Mouse (Mus musculus) MEL-GATA-1-ER (cell line): ENCODE measurements at regions not wholly inside any gene's neighbourhood (a gene's known extent, or its start where the extent isn't known, plus 50 kb on each side); places are given as distances from the start of the nearest gene placed in this dataset.

ENCODE experiments used
- DNase-seq: peaks from one replicate; pipeline ENCODE4 v3.0.0-alpha.2; 2012; ENCODE audit warnings: low read depth; ENCODE audit errors: extremely low read depth

GRCm38 (mm10) chr11:24679581-24679980 is 601.7 kb downstream of the Bcl11a start:
- no peak for DNase-seq

GRCm38 (mm10) chr11:24682423-24682822 is 604.6 kb downstream of the Bcl11a start:
- DNase-seq = no peak

- DNase-seq = no peak
Observed at GRCm38 (mm10) chr11:24685545-24686467, 608.0 kb downstream of the Bcl11a start.

DNA sequence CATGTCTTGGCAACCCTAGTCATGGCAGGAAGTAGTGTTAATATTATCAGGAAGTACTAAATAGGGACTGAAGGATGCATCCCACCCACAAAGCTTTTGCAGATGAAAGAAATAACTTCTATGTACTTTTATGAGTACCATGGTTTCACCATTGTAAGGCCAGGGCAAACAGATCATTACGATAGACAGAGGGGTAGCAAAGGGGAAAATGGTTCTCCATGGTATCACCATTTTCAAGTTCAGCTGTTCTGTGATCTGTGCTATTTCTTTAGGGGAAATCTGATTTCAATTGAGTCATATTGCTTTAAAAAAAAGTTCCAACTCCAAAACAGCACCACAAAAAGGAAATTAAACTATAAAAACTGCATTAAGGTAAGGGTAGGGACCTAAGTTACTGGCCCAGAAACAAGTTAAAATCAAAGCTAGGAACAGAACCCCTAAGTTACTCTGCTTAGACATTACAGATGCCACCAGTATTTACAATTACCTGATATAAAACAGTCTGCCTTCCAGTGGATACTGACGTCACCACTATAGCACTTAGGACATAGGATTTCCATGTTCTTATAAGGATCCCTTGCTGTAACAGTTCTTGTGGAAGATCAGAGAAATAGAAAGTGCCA is 610.4 kb downstream of the Bcl11a start:
- no peak for DNase-seq

- DNase-seq = no peak
Observed at GRCm38 (mm10) chr11:24689807-24690333, 612.0 kb downstream of the Bcl11a start.

DNA sequence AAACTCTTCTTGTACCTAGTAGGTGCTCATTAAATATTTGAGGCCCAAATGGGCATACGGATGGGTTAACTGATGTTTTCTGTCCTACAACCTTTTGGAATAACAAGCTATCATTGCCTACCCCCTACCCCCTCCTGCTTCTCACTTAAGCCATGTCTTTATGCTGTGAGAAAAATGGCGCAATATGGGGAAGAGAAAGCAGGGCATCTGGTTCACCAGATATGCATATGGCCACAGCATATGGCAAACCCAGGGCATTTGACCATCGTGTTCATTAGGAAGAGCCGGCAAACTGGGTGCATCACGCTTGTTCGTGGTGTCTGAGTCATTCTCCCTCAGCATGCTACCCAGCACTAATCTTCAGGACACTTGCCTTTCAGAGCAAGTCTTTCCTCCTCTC is 616.1 kb downstream of the Bcl11a start:
- DNase-seq = no peak

DNA sequence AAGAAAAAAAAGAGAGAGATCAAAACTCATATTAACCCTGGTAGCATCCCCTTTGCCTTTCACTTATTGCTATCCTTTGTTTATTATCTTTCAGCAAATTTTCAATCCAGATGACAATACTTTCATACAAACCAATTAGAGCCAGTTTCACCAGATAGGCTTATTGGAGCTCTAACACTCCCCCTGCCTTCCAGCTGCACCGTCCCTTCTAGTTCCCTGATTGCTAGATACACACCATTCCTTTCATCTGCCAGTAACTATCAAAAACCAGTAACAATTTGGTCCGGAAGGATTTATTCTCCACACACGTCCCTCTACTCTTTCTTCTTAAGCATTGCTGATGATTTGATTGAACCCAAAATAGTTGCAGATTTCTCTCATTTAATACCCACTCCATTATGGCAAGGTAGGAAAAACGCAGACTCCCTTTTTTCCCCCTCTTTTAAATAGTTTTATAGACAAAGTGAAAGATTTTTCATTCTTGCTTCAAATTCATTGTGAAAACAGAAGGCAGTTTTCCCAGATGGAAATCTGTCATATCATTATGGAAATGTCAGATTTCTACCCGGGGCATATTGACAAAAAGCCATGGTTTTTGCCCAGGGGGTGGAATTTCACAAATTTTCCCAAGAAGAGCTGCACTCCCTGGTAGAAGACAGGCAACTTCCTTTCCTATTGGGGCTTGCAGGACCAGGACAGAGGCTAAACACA is 617.3 kb downstream of the Bcl11a start:
- no peak for DNase-seq

- no peak for DNase-seq
Observed at GRCm38 (mm10) chr11:24696561-24696960, 618.7 kb downstream of the Bcl11a start.

DNA sequence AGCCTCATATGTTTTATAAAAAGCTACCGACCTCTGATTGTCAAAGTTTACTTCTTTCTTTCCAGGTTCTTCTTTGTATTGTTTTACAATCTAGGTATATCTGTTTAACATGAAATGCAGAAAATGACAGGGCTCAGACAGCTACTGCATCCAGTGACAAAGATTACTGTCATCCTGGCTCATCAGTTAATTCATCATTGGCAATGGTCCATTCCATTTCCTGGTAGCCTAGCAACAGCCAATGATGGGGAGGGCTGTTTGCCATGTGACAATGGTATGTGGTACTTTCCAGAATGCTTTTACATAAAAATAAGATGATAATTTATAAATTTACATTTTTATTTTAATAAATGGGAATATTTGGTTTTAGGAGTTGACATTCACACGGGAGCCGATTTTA is 630.9 kb downstream of the Bcl11a start:
- DNase-seq = no peak

GRCm38 (mm10) chr11:24716539-24717287 is 638.9 kb downstream of the Bcl11a start:
- no peak for DNase-seq

GRCm38 (mm10) chr11:24724259-24724937 is 646.5 kb downstream of the Bcl11a start:
- no peak for DNase-seq

DNA sequence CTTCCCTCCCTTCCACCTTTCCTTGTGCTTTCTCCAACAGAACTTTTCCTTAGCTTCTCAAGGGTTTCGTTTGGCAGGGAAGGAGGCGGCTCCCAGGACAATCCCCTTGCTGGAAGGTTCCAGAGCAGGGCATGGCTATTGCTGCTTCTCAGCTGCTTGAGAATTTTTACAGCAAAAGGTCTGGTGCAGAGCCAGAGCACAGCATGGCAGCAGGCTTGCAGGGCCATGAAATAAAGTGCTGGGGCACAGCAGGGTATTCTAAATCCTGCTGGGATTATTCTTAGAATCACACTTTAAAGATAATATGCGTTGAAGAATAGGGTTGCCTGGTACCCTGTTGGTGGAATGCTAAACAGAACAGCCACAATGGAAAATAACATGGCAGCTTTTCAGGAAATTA is 648.5 kb downstream of the Bcl11a start:
- no peak for DNase-seq

DNA sequence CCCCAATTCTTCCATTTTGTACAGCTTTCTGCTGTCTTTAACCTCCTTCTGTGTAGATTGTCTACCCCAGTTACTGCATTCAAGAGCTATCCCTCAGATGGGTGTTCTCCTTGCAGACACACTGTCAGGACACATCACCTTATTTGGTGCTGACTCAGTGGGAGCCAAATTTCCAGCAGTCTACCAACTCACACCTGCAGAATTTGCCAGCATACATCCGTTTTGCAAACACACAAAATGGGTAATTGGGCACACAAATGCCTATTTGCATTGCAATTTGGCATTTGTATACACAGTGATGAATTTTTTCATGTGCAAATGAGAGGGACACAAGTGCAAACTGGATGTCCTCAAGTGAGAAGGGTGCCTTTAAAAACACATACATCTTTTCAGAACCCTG is 649.5 kb downstream of the Bcl11a start:
- DNase-seq = no peak

- DNase-seq = no peak
Observed at GRCm38 (mm10) chr11:24731431-24731830, 653.6 kb downstream of the Bcl11a start.

DNA sequence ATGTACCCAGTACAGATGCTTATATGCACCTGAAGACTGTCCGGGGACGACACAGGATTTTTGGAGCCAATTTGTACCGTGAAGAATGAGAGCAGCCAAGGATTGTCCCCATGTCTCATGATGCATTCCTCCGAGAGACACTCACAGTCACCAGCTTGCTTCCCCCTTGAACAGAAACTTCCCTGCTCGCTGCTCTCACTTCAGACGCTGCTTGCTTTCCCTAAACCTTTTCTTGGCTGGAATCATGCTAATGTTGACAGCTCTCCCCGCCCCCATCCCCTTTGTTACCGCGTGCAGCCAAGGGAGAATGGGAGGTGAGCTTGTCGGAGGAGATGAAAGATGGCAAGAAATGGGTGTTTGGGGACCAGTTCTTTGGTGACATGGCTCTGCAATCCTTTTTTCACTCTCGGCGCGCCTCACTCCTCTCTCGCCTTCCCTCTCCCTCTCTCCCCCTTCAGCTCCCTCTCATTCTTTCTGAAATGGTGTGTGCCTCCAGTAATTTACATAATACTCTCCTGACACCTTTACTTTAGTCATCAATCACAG is 661.9 kb downstream of the Bcl11a start:
- no peak for DNase-seq

DNA sequence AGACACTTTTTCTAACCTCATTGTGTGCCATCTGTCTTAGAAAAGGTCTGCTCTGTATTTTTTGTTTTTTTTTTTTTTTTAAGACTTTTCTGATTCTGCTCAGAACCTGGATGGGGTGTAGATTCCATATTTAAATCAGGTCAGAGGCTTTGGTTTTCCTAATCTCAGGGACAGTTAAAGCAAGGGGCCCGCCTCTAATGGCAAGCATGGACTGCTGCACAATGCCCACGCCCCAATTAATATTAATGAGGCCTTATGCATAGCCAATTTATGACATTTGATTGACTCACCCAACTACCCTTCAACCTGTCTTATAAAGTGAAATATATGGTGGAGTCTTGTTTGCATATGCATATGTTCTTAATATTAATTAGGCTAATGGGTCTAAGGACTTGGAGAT is 662.6 kb downstream of the Bcl11a start:
- DNase-seq = no peak

DNA sequence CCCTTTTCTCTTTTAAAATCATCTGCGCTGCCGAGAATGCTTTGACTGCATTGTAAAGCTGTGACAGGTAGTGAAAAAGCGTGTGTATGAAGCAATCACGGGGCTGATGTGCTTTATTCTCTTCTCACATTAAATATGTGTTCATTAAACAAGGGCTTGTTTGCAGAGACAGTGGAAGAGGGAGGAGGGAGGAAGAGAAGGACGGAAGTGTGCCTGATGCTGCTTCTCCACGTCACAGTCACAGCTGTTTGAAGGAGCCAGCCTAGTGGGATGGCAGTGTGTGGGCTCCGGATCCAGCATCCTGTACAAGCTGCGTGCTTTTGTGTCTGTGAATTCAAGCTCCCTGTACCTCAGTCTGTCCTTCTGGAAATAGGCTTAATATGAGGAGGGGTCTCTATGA is 664.7 kb downstream of the Bcl11a start:
- DNase-seq = no peak

GRCm38 (mm10) chr11:24743439-24743838 is 665.6 kb downstream of the Bcl11a start:
- no peak for DNase-seq

DNA sequence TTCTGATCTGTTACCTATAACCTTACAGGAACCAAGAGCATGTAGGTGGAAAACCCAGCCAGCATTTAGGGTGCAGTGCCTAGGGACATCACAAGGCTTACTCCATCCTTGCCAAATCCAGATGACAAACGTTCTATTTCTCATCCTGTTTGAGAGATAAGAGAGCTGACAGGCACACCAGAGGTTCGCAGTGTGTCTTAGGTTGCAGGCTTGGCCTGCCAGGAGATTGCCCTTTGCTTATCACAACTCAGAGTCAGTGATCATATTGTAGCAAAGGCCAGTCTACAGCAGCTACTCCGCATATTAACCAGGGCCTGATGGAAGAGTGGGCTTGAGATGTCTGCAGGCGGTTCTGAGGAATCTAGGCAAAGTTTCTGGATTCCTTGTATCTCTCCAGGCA is 668.0 kb downstream of the Bcl11a start:
- no peak for DNase-seq

DNA sequence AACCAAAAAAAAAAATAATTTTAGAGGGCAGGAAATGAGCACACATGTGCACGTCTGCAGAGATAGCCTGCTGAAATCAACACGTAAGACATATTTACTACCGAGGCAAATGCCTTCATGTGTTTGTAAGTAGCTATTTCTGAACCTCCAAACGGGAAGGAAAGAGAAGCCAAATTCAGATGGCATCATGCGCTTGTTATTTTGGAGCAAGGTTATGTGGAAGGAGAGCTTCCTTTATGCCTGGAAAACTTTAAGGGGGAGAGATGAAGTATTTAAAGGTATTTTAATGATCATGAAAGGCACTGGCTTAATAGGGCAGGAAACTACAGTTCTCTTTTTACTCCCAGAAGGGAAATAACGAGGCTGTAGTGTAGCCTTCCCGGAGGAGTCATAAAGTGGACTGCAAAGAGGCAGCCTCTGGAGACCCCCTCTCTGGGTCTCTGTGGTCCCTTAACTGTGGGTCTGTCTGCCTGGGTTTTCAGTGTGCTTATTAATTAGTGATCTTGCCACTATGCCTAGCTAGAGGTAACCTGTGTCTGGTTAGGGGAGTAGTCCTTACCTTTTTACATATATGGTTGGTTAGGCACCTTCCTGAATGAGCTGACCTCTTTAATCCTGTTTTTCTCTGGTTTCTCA is 672.4 kb downstream of the Bcl11a start:
- no peak for DNase-seq
